Mouse (Mus musculus) kidney, adult 2 months (tissue): ENCODE measurements around the gene Etl4.

ENCODE experiments used
- CTCF ChIP-seq: fragments of 200-500 bp; conservative IDR thresholded peaks from 2 replicates; pipeline ENCODE4 v1.5.1; 2011; ENCODE audit warnings: low read depth, mild to moderate bottlenecking, control low read depth, low read length, moderate library complexity, mixed read lengths; ENCODE audit not compliant: insufficient read depth, insufficient read length
- POLR2A ChIP-seq: fragments of 200-500 bp; IDR thresholded peaks from one replicate; pipeline ENCODE4 v1.6.1; 2011; ENCODE audit warnings: low read depth, low read length, control low read depth

- TF ChIP-seq POLR2A (no peak), CTCF (no peak)
Measured at GRCm38 (mm10) chr2:19933836-19934235, 24.3 kb downstream of the Etl4 start.
